Mouse (Mus musculus): ENCODE measurements around the gene Vwa7.

GRCm38 (mm10) chr17:35009586-35009985 lies 6.8 kb upstream of the Vwa7 start:
- TF ChIP-seq CTCF (IDR thresholded peaks at IDR 0.05; ENCODE audit: control insufficient read depth, insufficient read depth, low read length) = no peak
- TF ChIP-seq POLR2A (IDR thresholded peaks at IDR 0.05; ENCODE audit: borderline replicate concordance, control insufficient read depth, low read depth, low read length) = no peak

Measured in bone marrow, adult 2 months (tissue).